ENCODE assay signal across 9 mouse cellular contexts in the genomic region with DNA sequence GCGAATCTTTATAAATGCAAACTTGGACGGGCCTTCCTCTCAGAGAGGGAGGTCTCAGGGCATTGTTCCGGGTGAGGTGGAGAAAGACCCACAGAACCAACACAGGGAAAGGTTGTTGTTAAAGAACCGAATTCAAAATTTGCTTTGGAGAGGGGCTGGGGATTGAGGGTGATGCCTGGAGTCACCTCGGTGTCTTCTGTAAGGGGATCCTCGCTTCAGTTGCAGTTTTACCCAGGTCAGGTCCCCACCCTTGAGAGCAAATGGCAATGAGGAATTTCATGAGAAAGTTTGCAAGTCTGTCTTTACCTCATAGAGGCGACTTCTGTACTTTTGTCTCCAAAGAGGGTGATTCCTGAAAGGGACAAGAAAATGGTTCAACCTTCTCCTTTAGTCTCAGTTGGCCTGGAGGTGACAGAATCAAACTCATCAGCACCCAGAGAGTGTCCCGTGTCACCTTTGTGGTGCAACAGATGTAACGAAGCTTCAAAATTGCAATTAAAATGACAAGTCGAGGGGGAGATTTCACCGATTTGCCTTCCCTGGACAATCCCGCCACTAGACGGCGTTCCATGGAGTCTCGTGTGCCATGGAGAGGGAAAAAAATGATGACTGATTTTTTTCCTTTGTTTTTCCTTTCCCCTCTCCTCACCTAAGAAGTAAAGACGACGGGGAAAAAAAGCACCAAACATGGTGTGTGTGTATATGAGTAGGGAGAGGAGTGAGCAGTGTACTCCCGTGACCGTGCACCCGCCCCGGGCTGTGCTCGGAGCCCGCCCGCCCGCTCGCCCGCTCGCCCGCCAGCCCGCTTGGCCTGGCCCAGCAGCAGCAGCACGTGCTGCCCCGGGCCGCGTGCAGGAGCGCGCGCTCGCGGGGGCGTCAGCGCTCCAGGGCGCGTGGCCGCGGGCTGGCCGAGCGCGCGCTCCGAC. TPM values are rescaled to one million over a fixed set of nuclear protein-coding genes. Genes with fewer than 3 reads are reported as not detected.
DNase-seq lines count a peak whose midpoint lies in the region; ATAC-seq and TF ChIP-seq lines count a peak whose summit lies in the region.
"Had no signal": no experiment of that assay in that cellular context is flagged by ENCODE, and none has a peak within 500 bp of the region (broad histone marks: within the 10 kb centered on the region; RNA-seq: fewer than 3 reads in every experiment).

No protein-coding gene starts in this region.

- peaks cover 54% of the 10 kb centered on the region for H3K27me3 ChIP-seq in lung, postnatal 0 days (replicated peaks; ENCODE audit: insufficient read depth, low read length)
- peaks cover 76% of the 10 kb centered on the region for H3K27me3 ChIP-seq in heart, embryonic 14.5 days (ENCODE audit: control insufficient read depth, insufficient read depth, low read length)
- peaks cover 50% of the 10 kb centered on the region for H3K27me3 ChIP-seq in neural tube, embryonic 11.5 days (ENCODE audit: control insufficient read depth, insufficient read depth, low read length)

- no peaks in the 10 kb centered on the region for H3K9me3 ChIP-seq in lung, postnatal 0 days (ENCODE audit: low read length)
- no peaks in the 10 kb centered on the region; the same call in 1 of the 2 replicates for H3K9me3 ChIP-seq in heart, embryonic 14.5 days (ENCODE audit: control insufficient read depth, low read length)
- no peaks in the 10 kb centered on the region for H3K9me3 ChIP-seq in neural tube, embryonic 11.5 days (ENCODE audit: control insufficient read depth, low read length)

- peak overlapping the region; percentile 34 for H3K4me3 ChIP-seq in lung, postnatal 0 days (ENCODE audit: low read depth, low read length)
- H3K4me3 ChIP-seq in heart, embryonic 14.5 days (ENCODE audit: control insufficient read depth in 1 of 2, insufficient read depth in 1 of 2, low read depth in 1 of 2, low read length in 2 of 2): peak overlapping the region; percentile 14 to 46
- H3K4me3 ChIP-seq in neural tube, embryonic 11.5 days (ENCODE audit: low read depth, low read length): peak overlapping the region; percentile 37
- H3K4me3 ChIP-seq: erythroblast, embryonic 14.5 days had no signal

- no peak overlapping the region for H3K27ac ChIP-seq in lung, postnatal 0 days (ENCODE audit: low read length)
- H3K27ac ChIP-seq in heart, embryonic 14.5 days (replicated peaks in 1 of 2; ENCODE audit: control insufficient read depth in 1 of 2, insufficient read depth in 1 of 2, low read depth in 2 of 2, low read length in 2 of 2): no peak overlapping the region
- no peak overlapping the region for H3K27ac ChIP-seq in neural tube, embryonic 11.5 days (ENCODE audit: low read depth, low read length)

- ATAC-seq in CD4-positive, CD25-positive, alpha-beta regulatory T cell, adult 4 months: no peak
- peak; percentile 29; the same call in 1 of the 2 replicates for ATAC-seq in lung, postnatal 0 days
- ATAC-seq in heart, embryonic 14.5 days (ENCODE audit: insufficient number of reproducible peaks, insufficient read depth, low FRiP score, low read depth): no peak
- peak; percentile 73 for ATAC-seq in neural tube, embryonic 11.5 days (ENCODE audit: insufficient read depth, low FRiP score, low TSS enrichment)
- no peak for ATAC-seq in monocyte, adult 5-6 weeks (replicated peaks; ENCODE audit: insufficient number of reproducible peaks, low FRiP score, low TSS enrichment, poor library complexity, severe bottlenecking)

- 6% methylated on average over 27 of the region's 50 CpGs for WGBS in lung, postnatal 0 days
- WGBS in heart, embryonic 14.5 days: 5% methylated on average over 38 of the region's 50 CpGs
- WGBS in neural tube, embryonic 11.5 days: 1% methylated on average over 38 of the region's 50 CpGs

- H3K9ac ChIP-seq in lung, postnatal 0 days (replicated peaks; ENCODE audit: low read depth): no peak overlapping the region
- peak overlapping the region; percentile 62 for H3K9ac ChIP-seq in heart, embryonic 14.5 days (ENCODE audit: low read length)
- H3K9ac ChIP-seq in neural tube, embryonic 11.5 days (ENCODE audit: low read length): peak overlapping the region; percentile 69

- TF ChIP-seq EP300 in lung, postnatal 0 days (IDR thresholded peaks at IDR 0.05): no peak

- H3K4me2 ChIP-seq in lung, postnatal 0 days (replicated peaks; ENCODE audit: low read depth, low read length): peak overlapping the region; percentile 66
- peak overlapping the region; percentile 83 for H3K4me2 ChIP-seq in heart, embryonic 14.5 days (ENCODE audit: low read length)
- H3K4me2 ChIP-seq in neural tube, embryonic 11.5 days (ENCODE audit: low read depth): peak overlapping the region; percentile 67

- DNase-seq in CD4-positive, CD25-positive, alpha-beta regulatory T cell, adult 2 months (ENCODE audit: low read depth, low spot score): peak; percentile 33
- peak; percentile 44 for DNase-seq in lung, postnatal 0 days (ENCODE audit: low spot score)
- no peak for DNase-seq in lung, adult 18-20 months
- DNase-seq in layer of hippocampus, postnatal 10 days (ENCODE audit: low spot score in 2 of 2): peak; percentile 58 to 71
- peak; percentile 72 for DNase-seq in neural tube, embryonic 11.5 days (ENCODE audit: low spot score)

- H3K36me3 ChIP-seq in lung, postnatal 0 days (ENCODE audit: insufficient read depth, low read length): no peaks in the 10 kb centered on the region
- H3K36me3 ChIP-seq in heart, embryonic 14.5 days (ENCODE audit: control insufficient read depth, insufficient read depth, low read length): no peaks in the 10 kb centered on the region
- no peaks in the 10 kb centered on the region for H3K36me3 ChIP-seq in neural tube, embryonic 11.5 days (ENCODE audit: control insufficient read depth, insufficient read depth, low read length)

- peaks cover 14% of the 10 kb centered on the region for H3K4me1 ChIP-seq in lung, postnatal 0 days (ENCODE audit: insufficient read depth, low read depth, low read length)
- H3K4me1 ChIP-seq in heart, embryonic 14.5 days (ENCODE audit: control insufficient read depth in 2 of 2, insufficient read depth in 2 of 2, low read length in 2 of 2): peaks cover 6 to 21% of the 10 kb centered on the region in 2 experiments; a peak in 2 of 4 replicates
- peaks cover 12% of the 10 kb centered on the region; the same call in 1 of the 2 replicates for H3K4me1 ChIP-seq in neural tube, embryonic 11.5 days (ENCODE audit: control insufficient read depth, insufficient read depth, low read length)

- peak; percentile 70 for TF ChIP-seq CTCF in lung, postnatal 0 days (IDR thresholded peaks at IDR 0.05)

RNA-seq across cellular contexts. Expression of a gene that starts 12.1 kb away (rescaled TPM):
- polyA plus RNA-seq in CD4-positive, CD25-positive, alpha-beta regulatory T cell, adult 4 months (2017; shearing (Covaris generic)): not detected
- 0.02 TPM in 1 of 2 replicates, not detected in the other for polyA plus RNA-seq in lung, postnatal 0 days (2015; fragmentation: Nextera tagmentation; extraction: Ambion mirVana)
- not detected in 2 replicates for polyA plus RNA-seq in heart, embryonic 14.5 days (2014; fragmentation: Nextera tagmentation; extraction: Ambion mirVana)
- total RNA-seq in layer of hippocampus, postnatal 10 days (2021): 10 to 100 TPM; 45.9 to 47.4 TPM
- 0.29 and 0.57 TPM in 2 replicates for polyA plus RNA-seq in neural tube, embryonic 11.5 days (2014; fragmentation: Nextera tagmentation; extraction: Ambion mirVana)
- 0.19 TPM in 1 of 3 replicates, not detected in the others for total RNA-seq in monocyte, adult 5-6 weeks (2017)
- polyA plus RNA-seq: erythroblast, embryonic 14.5 days had no signal

Comparison
In these comparisons a context has a peak if more than half of its experiments do, and no peak if none do; other contexts are left out.
1. DNase-seq: peak in CD4-positive, CD25-positive, alpha-beta regulatory T cell, adult 2 months (single experiment), lung, postnatal 0 days (single experiment), layer of hippocampus, postnatal 10 days (2 of 2) and neural tube, embryonic 11.5 days (single experiment); none in lung, adult 18-20 months (0 of 2).
2. ATAC-seq: peak in lung, postnatal 0 days (single experiment) and neural tube, embryonic 11.5 days (single experiment); none in CD4-positive, CD25-positive, alpha-beta regulatory T cell, adult 4 months (single experiment), heart, embryonic 14.5 days (single experiment) and monocyte, adult 5-6 weeks (single experiment).
3. Peak in every context shown above with its lines, with median percentiles within 50 percentile points of each other: H3K4me2 ChIP-seq and H3K4me3 ChIP-seq.